Mouse (Mus musculus): Measurements from ENCODE around the gene Lsm2. TPM values are rescaled to one million over a fixed set of nuclear protein-coding genes. Genes with fewer than 3 reads are reported as not detected.
"Not testable (repeated sequence)": the region's sequence is repeated elsewhere in the genome, so short reads cannot be mapped to it uniquely, and the experiment has no call there.

The Lsm2 gene
- polyA plus RNA-seq, 1 experiment, result 88.2 TPM

DNA sequence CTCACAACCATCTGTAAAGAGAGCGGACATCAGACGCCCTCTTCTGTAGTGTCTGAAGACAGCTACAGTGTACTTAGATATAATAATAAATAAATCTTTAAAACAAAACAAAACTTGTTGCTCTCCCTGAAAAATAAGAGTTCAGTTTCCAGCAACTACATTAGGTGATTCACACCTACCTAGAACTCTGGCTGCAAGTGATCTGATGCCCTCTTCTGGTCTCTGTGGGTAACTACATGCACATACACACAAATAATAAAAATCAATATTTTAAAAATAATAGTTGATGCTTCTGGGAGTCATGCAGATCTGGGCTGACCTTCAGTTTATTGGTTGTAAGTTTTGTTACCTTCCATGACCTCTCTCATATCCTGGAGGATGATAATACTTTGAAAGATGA lies 2.6 kb downstream of the Lsm2 start:
- H3K27me3 ChIP-seq (replicated peaks; ENCODE audit: control insufficient read depth, insufficient read depth, low read length), result no peaks in the 10 kb centered on the region

DNA sequence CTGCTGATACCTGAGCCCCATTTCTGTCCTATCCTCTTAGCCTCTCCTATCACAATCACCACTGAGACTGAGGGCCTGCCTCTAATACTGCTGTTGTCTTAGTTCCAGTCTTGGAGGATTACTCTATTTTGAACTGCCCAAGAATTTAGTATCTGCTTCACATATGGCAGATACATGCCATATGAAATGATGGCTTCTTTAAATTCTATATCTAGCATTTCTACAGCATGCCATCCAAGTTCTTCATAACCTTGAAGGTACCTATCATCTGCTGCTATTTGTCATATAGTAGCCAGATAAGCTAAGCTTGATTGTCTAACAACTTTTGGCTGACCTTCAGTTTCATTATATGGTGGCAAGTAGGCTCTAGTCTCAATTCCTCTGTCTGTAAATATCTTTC lies 13.1 kb downstream of the Lsm2 start:
- H3K4me3 ChIP-seq (ENCODE audit: insufficient read depth, low read depth, low read length), result no peak overlapping the region
- no peak for DNase-seq
- TF ChIP-seq CTCF (conservative IDR thresholded peaks at IDR 0.05; ENCODE audit: insufficient read depth, insufficient read length, low read depth, low read length) (no peak), POLR2A (IDR thresholded peaks at IDR 0.05; ENCODE audit: low read depth, low read length) (no peak)
- no peaks in the 10 kb centered on the region for H3K36me3 ChIP-seq (ENCODE audit: control insufficient read depth, insufficient read depth, low read length)
- H3K27ac ChIP-seq (ENCODE audit: insufficient read depth, low read depth, low read length), result no peak overlapping the region
- H3K27me3 ChIP-seq (replicated peaks; ENCODE audit: control insufficient read depth, insufficient read depth, low read length), result no peaks in the 10 kb centered on the region
- H3K4me1 ChIP-seq (ENCODE audit: control insufficient read depth, insufficient read depth, low read length), result no peaks in the 10 kb centered on the region

More for the DNA sequence above, 2.6 kb downstream of the Lsm2 start:
- Histone ChIP-seq H3K36me3 (ENCODE audit: control insufficient read depth, insufficient read depth, low read length) (no peaks in the 10 kb centered on the region), H3K4me3 (ENCODE audit: insufficient read depth, low read depth, low read length) (no peak overlapping the region), H3K4me1 (ENCODE audit: control insufficient read depth, insufficient read depth, low read length) (peaks cover 15% of the 10 kb centered on the region; the same call in 1 of the 2 replicates), H3K27ac (ENCODE audit: insufficient read depth, low read depth, low read length) (no peak overlapping the region)
- 69% methylated on average over 2 of the region's 2 CpGs for WGBS
- DNase-seq, result peak; percentile 49
- no peak for TF ChIP-seq POLR2A (IDR thresholded peaks at IDR 0.05; ENCODE audit: low read depth, low read length)
- TF ChIP-seq CTCF (conservative IDR thresholded peaks at IDR 0.05; ENCODE audit: insufficient read depth, insufficient read length, low read depth, low read length), result no peak

- WGBS, result 68% methylated on average over 4 of the region's 4 CpGs
- DNase-seq, result not testable (repeated sequence)
Observed at GRCm38 (mm10) chr17:34995192-34995591, 13.5 kb downstream of the Lsm2 start.

DNA sequence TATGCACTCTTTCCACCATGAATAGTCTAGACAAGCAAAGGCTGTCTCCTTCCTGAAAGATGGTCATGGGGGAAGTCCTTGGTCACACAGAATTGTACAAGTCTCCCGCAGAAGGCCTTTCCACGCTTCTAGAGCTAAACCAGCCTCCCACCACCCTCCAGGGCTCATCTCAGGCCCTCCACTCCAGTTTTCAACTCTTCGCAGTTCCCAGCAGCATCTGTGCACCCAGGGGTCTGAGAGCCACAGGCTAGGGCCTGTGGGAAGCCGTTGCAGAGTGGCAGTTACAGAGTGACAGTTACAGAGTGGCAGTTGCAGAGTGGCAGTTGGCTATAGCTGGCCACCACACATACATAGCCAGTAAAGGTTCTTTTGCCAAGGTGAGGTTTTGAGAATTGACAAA lies 14.3 kb downstream of the Lsm2 start:
- not testable (repeated sequence) for H3K27ac ChIP-seq (ENCODE audit: insufficient read depth, low read depth, low read length); DNase-seq; H3K27me3 ChIP-seq (replicated peaks; ENCODE audit: control insufficient read depth, insufficient read depth, low read length); H3K4me3 ChIP-seq (ENCODE audit: insufficient read depth, low read depth, low read length); H3K36me3 ChIP-seq (ENCODE audit: control insufficient read depth, insufficient read depth, low read length); H3K4me1 ChIP-seq (ENCODE audit: control insufficient read depth, insufficient read depth, low read length)
- 94% methylated on average over 4 of the region's 4 CpGs for WGBS

More at GRCm38 (mm10) chr17:34995192-34995591, 13.5 kb downstream of the Lsm2 start:
- not testable (repeated sequence) for H3K4me1 ChIP-seq (ENCODE audit: control insufficient read depth, insufficient read depth, low read length); H3K27me3 ChIP-seq (replicated peaks; ENCODE audit: control insufficient read depth, insufficient read depth, low read length); H3K27ac ChIP-seq (ENCODE audit: insufficient read depth, low read depth, low read length); H3K4me3 ChIP-seq (ENCODE audit: insufficient read depth, low read depth, low read length); H3K36me3 ChIP-seq (ENCODE audit: control insufficient read depth, insufficient read depth, low read length)

DNA sequence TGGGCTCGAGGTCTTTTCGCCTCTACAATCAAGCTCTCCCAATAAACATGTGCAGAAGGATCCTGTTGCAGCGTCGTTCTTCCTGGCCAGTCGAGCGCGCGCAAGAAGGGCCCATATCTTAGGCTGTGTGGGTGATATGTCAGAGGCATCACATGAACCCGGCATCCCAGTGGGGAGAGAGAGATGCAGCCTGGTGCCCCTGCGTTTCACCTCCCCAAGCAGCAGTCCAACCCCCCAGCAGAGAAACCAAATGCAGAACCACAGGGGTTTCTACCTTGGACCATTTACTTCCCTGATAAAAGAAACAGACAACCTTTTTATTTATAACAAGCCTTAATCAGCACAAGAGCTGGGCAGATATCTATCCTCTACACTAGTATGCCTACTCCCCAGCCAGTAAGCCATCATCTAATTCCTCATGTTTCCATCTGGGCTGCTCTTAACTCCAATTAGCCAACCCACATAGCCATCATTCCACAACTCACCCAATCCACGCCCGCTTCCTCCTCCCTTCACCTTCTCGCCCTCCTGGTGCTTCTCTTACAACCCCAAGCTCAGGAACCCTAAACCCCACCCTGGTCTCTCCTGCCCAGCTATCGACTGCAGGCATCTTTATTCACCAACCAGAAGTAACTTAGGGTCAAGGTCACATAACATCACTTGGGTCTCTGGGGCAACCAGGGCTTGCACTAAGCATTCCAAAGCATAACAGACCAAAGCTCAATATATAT lies 14.9 kb downstream of the Lsm2 start:
- no peak overlapping the region for H3K4me3 ChIP-seq (ENCODE audit: insufficient read depth, low read depth, low read length)
- 77% methylated on average over 13 of the region's 14 CpGs for WGBS
- TF ChIP-seq CTCF (conservative IDR thresholded peaks at IDR 0.05; ENCODE audit: insufficient read depth, insufficient read length, low read depth, low read length) (no peak), POLR2A (IDR thresholded peaks at IDR 0.05; ENCODE audit: low read depth, low read length) (no peak)

DNA sequence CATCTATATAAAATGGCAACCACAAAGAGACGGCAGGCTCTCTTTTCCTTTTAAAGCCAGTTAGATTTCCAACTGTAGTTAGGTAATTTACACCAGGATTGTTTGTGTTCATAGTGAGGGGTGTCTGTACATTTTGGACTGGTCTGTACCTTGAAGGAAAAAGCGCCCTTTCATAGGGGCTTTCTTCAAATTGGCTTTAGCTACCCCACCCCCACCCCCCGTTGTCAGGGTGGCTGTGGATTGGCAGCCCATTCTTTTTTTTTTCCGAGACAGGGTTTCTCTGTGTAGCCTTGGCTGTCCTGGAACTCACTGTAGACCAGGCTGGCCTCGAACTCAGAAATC lies 15.5 kb downstream of the Lsm2 start:
- Histone ChIP-seq H3K4me1 (ENCODE audit: control insufficient read depth, insufficient read depth, low read length) (no peaks in the 10 kb centered on the region), H3K27ac (ENCODE audit: insufficient read depth, low read depth, low read length) (no peak overlapping the region), H3K36me3 (ENCODE audit: control insufficient read depth, insufficient read depth, low read length) (no peaks in the 10 kb centered on the region), H3K27me3 (replicated peaks; ENCODE audit: control insufficient read depth, insufficient read depth, low read length) (no peaks in the 10 kb centered on the region), H3K4me3 (ENCODE audit: insufficient read depth, low read depth, low read length) (no peak overlapping the region)
- 81% methylated on average over 5 of the region's 5 CpGs for WGBS
- TF ChIP-seq CTCF (conservative IDR thresholded peaks at IDR 0.05; ENCODE audit: insufficient read depth, insufficient read length, low read depth, low read length) (no peak), POLR2A (IDR thresholded peaks at IDR 0.05; ENCODE audit: low read depth, low read length) (no peak)
- DNase-seq, result no peak

More for the DNA sequence above, 14.9 kb downstream of the Lsm2 start:
- no peaks in the 10 kb centered on the region for H3K27me3 ChIP-seq (replicated peaks; ENCODE audit: control insufficient read depth, insufficient read depth, low read length)
- no peak for DNase-seq
- no peak overlapping the region for H3K27ac ChIP-seq (ENCODE audit: insufficient read depth, low read depth, low read length)
- H3K4me1 ChIP-seq (ENCODE audit: control insufficient read depth, insufficient read depth, low read length), result no peaks in the 10 kb centered on the region
- no peaks in the 10 kb centered on the region for H3K36me3 ChIP-seq (ENCODE audit: control insufficient read depth, insufficient read depth, low read length)

- DNase-seq, result no peak
- 85% methylated on average over 15 of the region's 15 CpGs for WGBS
- H3K27ac ChIP-seq (ENCODE audit: insufficient read depth, low read depth, low read length), result no peak overlapping the region
Observed at GRCm38 (mm10) chr17:34998526-34999430, 17.1 kb downstream of the Lsm2 start.

DNA sequence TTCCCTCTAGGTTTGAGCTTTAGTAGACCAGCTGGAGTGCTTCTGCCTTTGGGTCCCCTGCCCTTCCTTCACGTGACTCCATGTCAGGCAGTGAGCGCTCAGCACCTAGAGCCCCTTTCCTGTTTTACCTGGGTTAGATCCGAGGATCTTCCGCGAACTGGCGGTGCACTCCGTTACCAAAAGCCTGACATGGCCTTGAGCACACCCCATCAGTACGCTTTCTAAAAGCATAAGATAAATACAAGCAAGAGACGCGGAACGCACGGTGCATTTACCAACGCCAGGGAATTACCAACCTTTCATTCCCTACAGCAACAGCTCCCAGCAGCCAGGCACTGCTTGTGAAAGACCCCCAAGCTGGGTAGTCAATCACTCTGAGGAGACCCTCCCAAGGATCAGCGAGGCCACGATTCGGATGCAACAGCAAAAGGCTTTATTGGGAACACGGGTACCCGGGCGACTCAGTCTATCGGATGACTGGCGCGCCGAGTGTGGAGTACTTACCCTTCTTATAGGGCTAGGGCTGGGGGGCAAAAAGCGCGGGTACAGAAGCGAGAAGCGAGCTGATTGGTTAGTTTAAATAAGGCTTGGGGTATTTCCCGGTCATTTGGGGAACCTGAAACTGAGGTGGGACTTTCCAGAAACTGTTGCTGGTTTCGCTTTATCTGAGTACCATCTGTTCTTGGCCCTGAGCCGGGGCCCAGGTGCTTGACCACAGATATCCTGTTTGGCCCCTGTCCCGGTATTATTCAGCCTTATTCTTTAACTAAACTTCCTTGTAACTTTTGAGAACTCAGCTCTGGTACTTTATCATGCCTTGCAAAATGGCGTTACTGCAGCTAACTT lies 18.4 kb downstream of the Lsm2 start:
- peak overlapping the region; percentile 98 for H3K27ac ChIP-seq (ENCODE audit: insufficient read depth, low read depth, low read length)
- H3K36me3 ChIP-seq (ENCODE audit: control insufficient read depth, insufficient read depth, low read length); DNase-seq; H3K4me1 ChIP-seq (ENCODE audit: control insufficient read depth, insufficient read depth, low read length); H3K27me3 ChIP-seq (replicated peaks; ENCODE audit: control insufficient read depth, insufficient read depth, low read length): not testable (repeated sequence)
- peak overlapping the region; percentile 79 for H3K4me3 ChIP-seq (ENCODE audit: insufficient read depth, low read depth, low read length)
- 10% methylated on average over 30 of the region's 32 CpGs for WGBS

More at GRCm38 (mm10) chr17:34998526-34999430, 17.1 kb downstream of the Lsm2 start:
- Histone ChIP-seq H3K27me3 (replicated peaks; ENCODE audit: control insufficient read depth, insufficient read depth, low read length) (no peaks in the 10 kb centered on the region), H3K4me1 (ENCODE audit: control insufficient read depth, insufficient read depth, low read length) (no peaks in the 10 kb centered on the region), H3K4me3 (ENCODE audit: insufficient read depth, low read depth, low read length) (no peak overlapping the region), H3K36me3 (ENCODE audit: control insufficient read depth, insufficient read depth, low read length) (no peaks in the 10 kb centered on the region)
- TF ChIP-seq POLR2A (IDR thresholded peaks at IDR 0.05; ENCODE audit: low read depth, low read length) (no peak), CTCF (conservative IDR thresholded peaks at IDR 0.05; ENCODE audit: insufficient read depth, insufficient read length, low read depth, low read length) (no peak)

Data from kidney, adult 2 months (tissue).